Mouse (Mus musculus): ENCODE data around the gene Pld5.
"Not testable (repeated sequence)": the region's sequence is repeated elsewhere in the genome, so short reads cannot be mapped to it uniquely, and the experiment has no call there.

Gene Pld5

DNA sequence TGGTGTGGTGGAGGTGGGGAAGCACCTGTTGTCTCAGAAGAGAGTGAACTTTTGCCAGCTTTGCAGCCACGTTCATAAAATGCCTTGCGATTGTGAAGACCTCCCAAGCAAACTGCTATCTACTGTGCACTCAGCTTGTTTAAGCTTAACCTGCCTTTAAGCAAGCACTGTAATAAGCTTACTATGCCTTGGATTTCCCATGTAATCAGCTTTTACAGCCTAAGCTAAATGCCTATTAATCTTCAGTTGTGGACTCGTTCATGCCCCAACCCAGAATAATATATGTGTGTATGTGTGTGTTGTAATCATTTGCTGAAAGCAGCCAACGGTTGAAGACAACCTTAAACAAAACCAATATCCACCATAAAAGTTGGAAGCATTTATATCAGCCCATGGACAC is 232.1 kb downstream of the Pld5 start:
- DNase-seq (ENCODE audit: low read depth) = no peak

DNA sequence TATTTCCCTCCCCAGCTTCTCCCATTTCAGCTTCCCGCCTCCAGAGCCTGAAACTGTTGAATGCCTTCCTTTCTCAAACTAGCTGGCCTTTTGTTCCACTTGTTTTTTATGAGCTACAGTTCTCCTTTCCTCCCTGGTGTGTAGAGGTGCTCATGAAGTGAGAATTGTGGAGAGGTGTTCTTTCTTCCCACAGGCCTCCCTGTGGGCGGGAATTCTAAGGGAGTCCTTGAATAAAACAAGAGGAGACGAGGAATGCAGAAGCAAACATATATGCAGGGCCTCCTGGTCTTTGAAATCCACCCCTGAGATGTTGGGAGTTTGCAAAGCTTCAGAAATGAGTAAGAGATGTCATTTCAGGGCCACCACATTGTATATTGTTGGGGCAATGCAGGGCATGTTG is 235.2 kb downstream of the Pld5 start:
- DNase-seq (ENCODE audit: low read depth) = no peak

DNA sequence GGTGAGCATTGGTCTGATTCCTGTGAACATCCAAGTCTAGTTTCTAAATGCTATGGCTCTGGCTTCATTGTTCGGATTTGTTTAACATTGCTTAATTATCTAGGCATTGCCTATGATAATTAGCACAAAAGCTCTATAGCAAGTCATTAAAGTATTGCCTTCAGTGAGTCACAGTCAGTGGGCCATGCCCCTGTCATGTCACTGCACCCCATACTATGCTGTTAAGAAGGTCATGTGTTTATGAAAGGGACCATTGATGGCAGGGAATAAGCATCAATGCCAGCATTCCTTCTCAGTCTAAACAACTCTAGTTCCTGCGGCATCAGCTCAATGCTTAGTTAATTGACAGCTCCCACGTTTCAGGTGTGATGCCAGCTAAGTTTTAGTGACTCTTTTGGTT is 239.1 kb downstream of the Pld5 start:
- no peak for DNase-seq (ENCODE audit: low read depth)

GRCm38 (mm10) chr1:176034699-176035098 is 240.4 kb downstream of the Pld5 start:
- no peak for DNase-seq (ENCODE audit: low read depth)

DNA sequence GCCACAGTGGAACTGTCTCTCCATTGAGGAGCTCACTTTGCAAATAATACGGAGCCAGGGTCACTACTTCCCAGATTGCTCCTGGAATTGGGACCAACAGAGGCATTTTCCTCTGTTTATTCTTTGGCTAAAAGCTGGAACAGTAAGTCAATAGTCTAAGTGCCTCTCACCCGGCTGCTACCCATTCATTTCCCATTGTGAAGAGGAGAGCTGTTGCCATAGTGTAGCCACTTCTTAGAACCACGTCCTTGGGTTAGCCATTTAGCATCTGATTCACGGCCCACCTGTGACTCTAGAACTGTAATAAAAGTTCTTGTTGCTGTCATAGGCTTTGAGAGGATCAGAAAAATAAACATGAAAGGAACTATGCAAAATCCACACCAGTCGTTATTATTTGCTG is 241.4 kb downstream of the Pld5 start:
- DNase-seq (ENCODE audit: low read depth) = no peak

GRCm38 (mm10) chr1:176029063-176029462 is 246.0 kb downstream of the Pld5 start:
- DNase-seq (ENCODE audit: low read depth) = no peak

GRCm38 (mm10) chr1:176028397-176028796 is 246.7 kb downstream of the Pld5 start:
- no peak for DNase-seq (ENCODE audit: low read depth)

DNA sequence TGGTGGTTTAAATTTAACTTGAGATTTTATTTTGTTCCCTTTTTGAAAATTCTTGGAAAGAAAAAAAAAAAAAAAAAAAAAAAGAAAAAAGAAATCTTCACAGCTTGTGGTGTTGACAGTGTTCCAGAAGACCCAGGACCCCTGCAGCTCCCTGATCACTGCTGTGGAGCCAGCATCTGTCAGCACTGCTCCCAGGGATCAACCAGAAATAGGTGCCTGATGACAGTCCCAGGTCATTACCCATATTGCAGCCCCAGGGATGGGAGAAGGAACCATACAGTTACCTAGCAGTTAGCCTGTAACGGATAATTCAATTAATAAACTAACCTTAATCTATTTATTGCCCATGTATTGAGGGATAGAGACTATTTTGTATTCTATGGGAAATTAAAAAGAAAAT is 250.6 kb downstream of the Pld5 start:
- no peak for DNase-seq (ENCODE audit: low read depth)

DNA sequence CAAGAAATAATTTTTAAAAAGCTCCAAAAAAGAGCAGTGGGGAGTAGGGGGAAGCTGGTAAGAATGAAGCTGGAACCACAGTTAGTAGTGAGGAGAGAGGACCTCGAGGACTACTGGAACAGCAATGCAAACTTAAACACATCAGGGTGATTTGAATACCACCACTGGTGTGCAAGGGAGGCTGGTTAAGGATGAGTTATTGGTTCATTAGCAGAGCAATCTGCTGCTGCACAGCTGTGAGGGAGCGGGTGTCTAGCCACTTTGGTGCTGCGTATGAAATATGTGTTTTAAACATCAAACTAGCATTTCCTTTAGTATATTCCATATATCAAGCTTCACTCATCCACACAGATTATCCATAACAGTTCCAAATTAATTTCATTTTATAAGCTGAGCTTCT is 256.6 kb downstream of the Pld5 start:
- DNase-seq (ENCODE audit: low read depth) = no peak

DNA sequence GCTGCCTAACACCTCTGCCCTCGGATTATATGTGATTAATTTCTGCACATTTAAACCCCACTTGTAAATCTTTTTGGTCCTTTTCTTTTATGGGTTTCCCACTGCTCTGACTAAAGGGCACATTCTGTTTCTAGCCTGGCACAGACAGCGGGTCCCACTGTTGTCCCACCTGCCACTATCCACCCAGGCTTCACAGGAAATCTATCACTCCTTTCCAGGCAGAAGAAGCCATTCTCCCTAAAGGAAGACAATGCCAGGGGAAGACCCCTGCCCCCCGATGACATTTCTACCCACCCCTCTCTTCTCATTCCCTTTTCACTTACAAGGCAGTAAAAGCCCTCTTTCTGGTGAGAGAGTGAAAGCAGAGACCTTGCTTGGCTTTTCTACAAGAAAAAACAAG is 259.0 kb downstream of the Pld5 start:
- DNase-seq (ENCODE audit: low read depth) = no peak

DNA sequence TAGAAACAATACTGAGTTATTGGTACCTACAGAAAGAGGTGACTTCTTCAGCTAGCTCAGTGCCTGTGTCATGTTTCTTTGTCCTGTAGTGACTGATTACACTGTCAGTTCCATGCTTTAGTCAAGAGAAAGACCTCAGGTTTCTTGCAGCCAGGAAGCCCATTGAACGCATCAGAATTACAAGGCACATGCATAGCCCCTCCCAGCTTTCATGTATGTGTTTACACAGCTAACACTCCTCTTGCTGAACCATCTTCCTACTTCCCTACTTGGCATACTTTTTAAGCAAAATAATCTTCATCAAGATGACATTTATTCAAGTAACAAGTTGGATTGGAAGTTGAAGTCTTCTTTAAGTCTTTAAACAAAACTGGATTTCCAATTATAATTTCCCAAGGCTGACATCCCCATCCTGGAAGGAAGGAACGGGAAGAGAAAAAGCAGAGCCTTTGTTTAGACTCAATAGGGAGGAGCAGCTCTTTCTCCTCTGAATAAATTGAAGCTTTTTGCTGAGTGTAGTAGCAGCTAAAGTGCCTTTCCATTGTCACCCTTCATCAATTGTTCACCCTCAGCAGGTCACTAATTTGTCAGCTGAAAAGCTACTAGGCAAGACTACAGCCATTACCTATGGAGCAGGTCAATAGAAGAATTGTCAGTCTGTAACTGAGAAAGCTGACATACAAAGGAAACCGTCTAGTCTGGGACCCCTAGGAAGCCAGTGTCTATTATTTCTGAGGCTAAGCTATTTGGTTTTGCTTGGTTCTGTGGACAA is 261.4 kb downstream of the Pld5 start:
- no peak for DNase-seq (ENCODE audit: low read depth)

GRCm38 (mm10) chr1:176011535-176011934 is 263.6 kb downstream of the Pld5 start:
- no peak for DNase-seq (ENCODE audit: low read depth)

DNA sequence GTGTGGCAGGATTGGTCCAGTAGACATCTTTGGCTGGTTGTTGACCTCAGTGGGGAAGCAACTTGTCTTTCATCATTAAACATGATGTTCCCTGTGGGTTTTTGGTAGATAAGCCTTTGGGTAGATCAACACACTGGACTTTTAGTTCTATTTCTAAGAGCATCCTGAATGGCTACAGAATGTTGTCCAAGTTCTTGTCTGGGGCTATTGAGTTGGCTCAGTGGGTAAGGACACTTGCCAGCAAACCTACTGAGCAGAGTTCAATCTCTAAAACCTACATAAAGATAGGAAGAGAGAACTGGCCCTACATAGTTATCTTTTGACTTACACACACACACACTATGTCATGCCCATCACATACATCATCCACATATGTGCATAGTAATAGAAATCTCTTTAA is 264.0 kb downstream of the Pld5 start:
- DNase-seq (ENCODE audit: low read depth) = no peak

- DNase-seq (ENCODE audit: low read depth) = no peak
These were observed 266.7 kb downstream of the Pld5 start for GRCm38 (mm10) chr1:176008411-176008810.

- no peak for DNase-seq (ENCODE audit: low read depth)
These were observed 274.5 kb downstream of the Pld5 start for GRCm38 (mm10) chr1:176000599-176000998.

DNA sequence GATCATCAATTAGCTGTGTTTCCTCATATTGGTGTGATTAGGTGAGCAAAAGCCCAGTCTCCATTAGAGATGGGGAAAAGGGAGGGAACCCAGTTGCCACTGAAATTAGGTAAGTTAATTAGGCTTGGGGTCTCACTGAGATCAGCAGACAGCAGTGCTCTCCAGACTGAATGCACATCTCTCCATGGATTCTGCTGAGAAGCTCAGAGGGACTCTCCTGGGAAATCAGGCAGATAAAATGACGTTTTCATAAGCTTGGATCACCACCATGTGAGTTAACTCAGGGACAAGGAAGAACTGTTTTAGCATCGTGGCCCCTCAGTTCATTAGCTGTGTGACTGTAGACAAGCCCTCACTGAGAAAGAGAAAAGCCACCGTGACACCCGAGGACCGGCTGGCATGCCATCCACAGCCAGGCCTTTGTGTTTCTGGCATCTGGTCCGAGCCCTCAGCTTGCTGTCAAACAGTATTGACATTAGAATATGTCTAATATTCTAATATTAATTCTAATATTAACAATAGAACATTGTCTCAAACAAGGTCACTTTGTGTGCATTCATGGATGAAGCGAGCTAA is 277.9 kb downstream of the Pld5 start:
- no peak for DNase-seq (ENCODE audit: low read depth)

- DNase-seq (ENCODE audit: low read depth) = no peak
These were observed 286.2 kb downstream of the Pld5 start for GRCm38 (mm10) chr1:175988912-175989311.

GRCm38 (mm10) chr1:175988448-175988847 is 286.7 kb downstream of the Pld5 start:
- no peak for DNase-seq (ENCODE audit: low read depth)

GRCm38 (mm10) chr1:175979014-175979413 is 296.1 kb downstream of the Pld5 start, which contains the start of gene Rbm8a2:
Gene Rbm8a2, minus strand, starts transcription at chr1:175979114.
- not testable (repeated sequence) for DNase-seq (ENCODE audit: low read depth)

GRCm38 (mm10) chr1:175970710-175971109 is 304.4 kb downstream of the Pld5 start:
- DNase-seq (ENCODE audit: low read depth) = no peak

DNA sequence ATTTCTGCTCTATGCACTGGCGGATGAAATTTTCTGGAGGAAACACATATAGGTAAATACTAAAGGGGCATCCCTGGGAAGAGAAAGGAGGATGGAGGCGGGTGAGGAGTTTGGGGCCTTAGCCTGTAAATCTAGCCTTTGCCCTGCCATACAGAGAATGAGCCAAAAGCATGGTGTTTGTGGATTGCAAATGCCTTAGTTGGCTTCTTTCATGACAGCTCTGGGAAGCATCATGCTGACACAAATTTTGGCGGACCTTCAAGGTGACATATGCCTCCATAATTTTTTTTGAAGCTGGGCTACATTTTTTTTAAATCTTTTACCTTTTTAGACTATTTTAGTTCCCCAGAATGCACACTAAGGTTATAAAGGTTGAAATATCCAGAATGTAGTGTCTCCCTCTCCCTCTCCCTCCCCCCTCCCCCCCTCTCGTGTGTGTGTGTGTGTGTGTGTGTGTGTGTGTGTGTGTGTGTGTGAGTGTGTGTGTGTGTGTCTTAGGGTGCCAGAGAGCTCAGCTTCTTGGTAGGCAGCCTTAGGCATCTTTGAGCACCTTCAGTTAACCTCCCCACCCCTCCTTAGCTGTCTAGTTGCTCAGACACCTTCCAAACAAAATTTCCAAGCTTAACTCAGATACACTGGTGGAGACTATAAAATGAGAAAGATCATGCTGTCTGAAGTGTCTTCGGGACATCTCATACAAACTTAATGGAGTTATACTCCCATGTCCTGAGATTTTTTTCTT is 307.9 kb downstream of the Pld5 start:
- DNase-seq (ENCODE audit: low read depth) = no peak

DNA sequence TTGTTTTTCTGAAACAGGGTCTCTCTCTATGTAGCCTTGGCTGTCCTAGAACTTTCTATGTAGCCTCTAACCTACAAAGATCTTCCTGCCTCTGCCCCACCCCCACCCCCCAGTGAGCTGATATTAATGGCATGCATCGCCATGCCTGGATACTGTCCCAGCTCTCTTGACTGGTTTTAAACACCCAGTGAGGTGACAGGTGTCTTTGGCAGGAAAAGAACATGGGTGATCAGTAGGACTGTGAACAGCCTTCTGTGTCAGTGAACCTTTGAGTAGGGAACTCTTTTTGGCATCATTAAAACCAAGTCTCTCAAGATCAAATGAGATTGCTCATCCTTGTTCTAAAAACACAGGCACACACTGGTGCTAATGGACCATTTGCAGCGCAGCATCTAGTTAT is 313.3 kb downstream of the Pld5 start:
- no peak for DNase-seq (ENCODE audit: low read depth)

DNA sequence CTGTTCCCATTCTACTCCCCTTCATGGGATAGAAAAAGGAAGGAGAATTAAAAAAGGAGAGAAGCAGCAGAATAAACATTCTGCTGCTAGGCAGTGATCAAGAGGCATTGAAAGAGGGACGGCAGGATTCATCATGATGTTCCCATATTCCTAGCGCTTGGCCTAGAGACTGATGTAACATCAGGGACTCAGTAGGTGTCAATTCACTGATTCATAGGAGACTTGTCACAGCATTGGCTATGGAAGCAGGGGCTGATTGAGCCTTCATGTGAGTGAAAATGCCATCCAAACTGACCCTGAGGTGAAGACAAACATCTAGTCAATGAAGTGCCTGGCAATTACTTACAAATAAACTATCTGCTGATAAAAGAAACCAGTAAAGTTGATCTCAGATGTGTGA is 324.3 kb downstream of the Pld5 start:
- DNase-seq (ENCODE audit: low read depth) = no peak
